Mouse (Mus musculus): ENCODE measurements around the gene Agpat3.
A peak's percentile ranks its signal among the peaks of the same experiment; 100 is the strongest.

The Agpat3 gene

DNA sequence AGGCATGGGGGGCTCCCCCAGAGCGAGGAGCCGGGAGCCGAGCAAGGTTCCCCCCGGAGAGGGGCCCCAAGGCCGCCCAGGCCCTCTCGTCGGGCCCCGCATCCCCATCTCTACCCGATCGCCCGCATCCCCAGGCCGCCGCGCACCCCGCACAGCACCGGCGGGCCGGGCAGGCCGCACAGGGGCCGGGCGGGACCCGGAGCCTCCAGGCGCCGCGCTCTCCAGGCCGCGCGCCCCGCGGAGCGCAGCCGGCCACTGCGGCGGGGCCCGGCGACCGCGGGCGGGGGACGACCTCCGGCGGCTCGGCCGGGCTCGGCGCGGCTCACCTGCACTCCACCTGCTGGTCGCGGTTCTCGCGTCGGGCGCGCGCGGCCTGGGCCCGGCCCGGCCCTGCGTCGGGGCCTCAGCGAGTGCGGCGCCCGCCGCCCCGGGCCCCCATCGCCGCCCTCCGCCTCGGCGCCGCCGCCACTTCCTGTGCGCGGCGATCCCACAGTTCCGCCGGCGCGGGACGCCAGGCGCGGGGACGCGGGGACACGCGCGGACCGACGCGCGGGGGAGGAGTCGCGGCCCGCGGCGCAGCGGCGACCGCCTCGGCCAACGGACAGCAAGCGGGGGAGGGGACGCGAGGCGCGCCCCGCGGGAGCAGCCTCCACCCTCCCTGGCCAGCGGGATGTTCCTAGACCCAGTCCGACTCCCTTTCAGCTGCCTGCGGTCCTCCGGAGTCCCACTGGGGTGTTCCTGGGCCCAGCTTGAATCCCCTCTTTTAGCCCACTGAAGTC lies at the start of gene Agpat3:
Agpat3 (minus strand) TSS at position 603 of the 779 bp plus-strand sequence.
- peak; percentile 65 to 72 for DNase-seq

DNA sequence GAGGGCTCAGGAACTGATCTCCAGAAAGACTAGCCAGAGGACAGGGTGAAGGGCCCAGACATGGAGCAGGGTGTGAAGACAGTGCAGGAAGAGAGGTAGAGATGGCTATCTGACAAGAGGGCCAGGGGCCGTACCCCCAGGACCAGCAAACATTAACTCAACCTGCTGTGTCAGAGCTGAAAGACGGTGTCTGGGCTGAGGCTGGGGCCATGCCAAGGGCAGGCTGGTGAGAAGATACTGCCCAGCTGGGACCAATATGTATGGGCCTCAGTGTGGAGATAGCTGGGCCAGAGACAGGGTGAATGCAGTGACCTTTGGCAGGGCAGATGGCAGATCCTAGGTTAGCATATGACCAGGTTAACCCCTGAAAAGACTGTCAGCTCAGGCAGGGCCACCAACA lies 48.8 kb upstream of the Agpat3 start:
- no peak for DNase-seq

DNA sequence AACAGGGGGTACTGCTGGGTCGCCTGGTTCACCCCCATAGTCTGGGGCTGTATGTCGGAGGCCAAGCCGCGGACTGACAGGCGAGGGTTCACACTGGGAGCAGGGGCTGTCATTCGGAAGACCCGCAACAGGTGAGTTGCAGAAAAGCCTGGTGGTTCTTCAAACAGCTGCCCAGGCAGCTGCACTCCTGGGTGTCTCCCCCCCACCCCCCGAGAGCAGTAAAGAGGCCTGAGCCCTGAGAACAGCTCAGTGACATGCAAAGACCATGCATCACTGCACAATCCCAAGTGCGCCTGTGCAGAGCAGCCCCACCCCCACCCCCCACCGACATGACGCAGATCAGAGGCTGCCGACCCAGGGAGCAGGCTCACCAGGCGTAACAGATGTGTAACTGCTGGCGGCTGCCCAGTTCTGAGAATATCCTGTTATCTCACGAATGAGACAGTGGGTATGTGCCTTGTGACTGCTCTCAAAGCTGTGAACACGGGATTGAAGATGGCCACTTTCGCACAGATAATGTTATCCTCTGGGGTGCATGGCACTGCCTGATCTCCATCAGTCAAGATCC lies 46.9 kb upstream of the Agpat3 start:
- no peak for DNase-seq

DNA sequence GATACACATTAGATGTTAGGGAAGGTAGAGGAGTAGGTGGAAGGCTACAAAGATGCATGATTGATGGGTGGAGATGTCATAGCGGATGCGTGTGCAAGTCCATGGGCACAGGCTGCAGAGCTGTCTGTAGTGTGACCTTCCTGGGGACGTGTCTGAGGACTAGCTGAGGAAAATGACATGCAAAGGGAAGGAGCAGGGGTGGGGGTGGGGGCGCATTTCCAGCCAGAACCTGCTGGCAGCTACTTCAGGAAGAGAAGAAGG lies 44.3 kb upstream of the Agpat3 start:
- DNase-seq: no peak

DNA sequence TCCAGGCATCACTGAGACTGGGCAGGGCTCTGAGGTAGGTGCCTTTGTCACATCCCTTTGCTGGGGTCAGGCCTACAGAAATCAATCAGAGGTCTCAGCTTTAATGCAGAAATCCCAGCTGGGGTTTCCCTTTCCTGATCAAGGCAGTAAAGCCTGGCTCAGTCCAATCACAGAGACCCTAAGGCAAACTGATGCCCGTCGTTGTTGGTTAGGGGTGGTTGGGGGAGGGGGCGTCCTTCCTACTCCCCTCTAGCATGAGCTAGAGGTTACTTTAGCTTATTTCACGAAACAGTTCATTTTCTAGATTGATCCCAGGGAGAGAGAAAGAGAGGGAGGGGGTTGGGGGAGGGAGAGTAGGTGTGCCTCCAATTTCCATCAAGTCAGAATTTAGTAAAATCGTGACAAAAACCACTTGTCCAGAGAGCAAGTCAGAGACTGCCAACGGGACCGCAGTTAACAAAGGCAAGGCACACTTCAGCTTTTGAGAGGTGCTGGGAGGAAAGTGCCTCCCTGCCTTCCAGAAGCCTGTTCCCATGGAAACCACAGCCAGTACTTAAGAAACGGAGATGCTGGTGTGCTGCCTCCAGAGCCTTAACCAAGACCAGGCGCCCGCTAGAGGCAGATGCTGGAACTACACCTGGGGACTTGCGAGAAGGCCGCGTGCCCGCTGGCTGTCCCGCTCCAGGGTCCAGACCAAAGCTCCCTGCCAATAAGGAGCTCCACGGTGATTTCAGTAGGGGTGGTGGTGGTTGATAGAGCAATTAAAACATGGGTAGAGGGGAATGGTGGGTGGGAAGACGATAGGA lies 43.7 kb upstream of the Agpat3 start:
- peak; percentile 96 to 98 for DNase-seq

DNA sequence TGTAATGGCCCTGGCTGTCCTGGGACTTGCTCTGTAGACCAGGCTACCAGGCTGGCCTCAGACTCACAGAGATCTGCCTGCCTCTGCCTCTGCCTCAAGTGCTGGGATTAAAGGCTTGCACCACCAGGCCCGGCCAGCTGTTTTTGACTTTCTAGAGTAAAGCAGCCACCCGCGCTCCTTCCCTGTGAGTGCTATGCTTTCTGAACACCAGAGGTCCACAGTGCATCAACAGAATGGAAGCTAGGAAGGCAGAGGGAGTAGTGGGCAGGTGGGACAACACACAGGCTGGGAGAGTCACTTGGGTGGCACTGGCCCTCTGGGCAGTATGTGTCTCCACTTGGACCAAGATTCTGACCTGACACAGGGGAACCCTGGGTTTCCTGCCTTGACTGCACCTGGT lies 43.1 kb upstream of the Agpat3 start:
- no peak for DNase-seq

DNA sequence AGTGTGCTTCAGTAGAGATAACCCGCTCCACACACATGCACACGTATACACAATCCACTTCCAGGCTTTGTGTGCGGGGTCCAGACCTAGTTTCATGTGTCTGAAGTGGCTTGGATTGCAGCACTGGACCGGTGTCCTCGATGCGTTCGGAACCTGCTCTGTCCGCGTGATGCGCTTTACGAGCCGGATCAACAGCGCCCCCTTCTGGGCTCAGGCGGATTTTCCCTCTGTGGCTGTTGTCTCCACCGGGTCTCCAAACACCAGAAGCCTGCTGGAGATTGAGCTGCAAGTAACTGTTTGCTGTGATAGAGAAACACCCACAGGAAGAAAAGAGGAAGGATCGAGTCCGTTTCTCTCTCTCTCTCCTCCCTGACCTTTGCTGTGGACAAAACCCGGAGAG lies 39.8 kb upstream of the Agpat3 start:
- DNase-seq: peak; percentile 87 to 90

DNA sequence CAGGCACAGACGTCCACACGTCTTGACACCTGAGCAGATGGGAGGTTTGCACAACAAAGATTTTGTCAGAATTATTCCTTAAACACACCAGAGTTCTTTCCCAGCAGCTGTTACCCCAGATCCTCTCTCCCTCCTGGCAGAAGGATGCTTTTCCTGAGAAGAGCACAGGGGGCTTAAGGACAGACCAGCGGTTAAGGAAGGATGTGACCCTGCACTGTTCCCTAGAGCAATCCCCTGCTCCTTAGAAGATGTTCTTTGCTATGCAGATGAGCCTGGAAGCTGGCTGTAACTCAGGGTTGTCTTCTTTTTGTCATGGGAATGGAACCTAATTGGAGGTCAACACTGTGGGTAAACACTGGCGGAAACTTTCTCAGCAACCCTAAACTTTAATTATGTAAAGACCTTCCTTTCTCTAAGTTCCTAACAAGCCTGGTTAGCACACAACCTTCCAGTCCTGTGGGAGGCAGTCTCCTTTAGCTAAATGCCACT lies 38.7 kb upstream of the Agpat3 start:
- DNase-seq: no peak

DNA sequence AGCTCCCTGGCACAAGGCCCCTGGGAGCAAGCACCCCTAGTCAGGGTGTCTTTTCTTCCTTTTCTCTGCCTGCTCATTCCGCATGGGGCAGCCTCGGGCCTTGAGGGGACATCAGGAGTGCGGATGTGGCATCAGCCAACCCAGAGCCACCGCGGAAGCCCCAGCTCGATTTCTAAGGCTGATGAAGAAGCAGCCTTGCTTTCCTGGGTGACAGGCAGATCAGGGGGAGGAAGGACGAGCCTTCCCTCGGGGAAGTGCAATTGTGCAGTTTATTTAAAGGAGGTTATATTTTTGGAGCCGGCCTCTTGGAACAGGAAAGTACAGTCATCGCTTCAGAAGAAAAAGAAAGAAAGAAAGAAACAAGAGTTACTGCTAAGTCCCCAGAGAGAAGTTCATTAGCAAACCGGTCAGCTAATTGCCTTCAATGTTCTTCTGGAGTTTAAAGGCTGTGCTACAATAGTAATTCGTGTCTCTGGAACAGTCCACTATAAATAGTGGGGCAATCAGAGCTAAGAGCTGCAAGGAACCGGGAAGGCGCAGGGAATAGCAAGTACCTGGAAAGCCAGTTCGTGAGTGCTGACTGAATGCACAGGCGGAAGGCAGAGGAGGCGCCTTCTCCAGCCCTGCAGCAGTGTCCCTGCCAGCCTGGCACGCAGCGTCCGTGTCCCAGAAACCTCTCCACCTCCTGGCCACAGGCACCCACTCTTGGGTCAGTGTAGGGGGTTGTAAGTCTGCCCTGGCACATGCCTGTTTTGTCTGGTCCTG lies 36.1 kb upstream of the Agpat3 start:
- peak in 1 of 2 experiments; percentile 34 for DNase-seq

DNA sequence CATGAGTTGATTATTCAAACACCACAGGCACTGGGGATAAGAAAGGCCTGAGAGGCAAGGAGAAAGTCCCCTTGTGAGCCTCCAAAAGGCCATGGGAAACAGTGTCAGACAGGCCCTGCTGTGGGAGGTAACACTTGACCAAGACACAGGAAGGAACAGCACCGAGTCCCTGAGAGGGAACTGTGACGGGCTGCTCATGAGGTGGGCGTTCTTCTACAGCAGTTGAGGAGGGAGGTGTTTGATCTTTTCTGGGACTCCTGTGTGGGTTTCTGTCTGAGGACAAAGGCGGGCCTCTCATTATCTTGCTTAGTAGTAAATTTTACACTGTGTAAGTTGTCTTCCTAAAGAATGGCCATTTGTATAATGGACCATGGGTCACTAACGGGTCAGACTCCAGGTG lies 33.2 kb upstream of the Agpat3 start:
- DNase-seq: no peak

DNA sequence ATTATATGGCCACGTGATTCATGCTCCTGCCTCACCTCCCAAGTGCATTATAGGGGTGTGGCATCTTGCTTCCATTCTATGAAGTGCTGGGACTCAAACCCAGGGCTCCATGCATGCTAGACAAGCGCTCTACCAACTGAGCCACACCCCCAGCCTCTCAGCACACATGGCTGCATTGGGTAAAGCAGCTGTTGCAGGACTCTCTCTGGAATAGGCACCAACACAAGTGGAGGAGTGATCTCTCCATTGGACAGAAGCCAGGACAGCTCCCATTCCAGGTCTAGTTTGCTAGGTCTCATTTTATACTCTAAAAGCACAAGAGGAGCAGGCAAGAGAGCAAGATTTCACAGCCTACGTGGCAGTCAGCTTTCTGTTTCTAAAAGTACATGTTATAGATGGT lies 31.3 kb upstream of the Agpat3 start:
- no peak for DNase-seq

DNA sequence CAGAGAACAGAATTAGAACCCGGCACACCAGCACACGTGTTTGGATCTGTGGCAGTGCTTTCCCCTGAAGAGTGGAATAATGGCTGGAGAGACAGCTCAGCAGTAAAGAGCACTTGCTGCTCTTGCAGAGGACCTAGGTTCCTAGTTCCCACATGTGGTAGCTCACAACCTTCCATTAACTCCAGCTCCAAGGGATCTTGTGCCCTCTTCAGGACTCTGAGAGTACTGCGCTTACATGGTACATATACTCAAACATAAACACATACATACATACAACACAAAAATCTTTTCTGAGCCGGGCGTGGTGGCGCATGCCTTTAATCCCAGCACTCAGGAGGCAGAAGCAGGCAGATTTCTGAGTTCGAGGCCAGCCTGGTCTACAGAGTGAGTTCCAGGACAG lies 26.2 kb upstream of the Agpat3 start:
- DNase-seq: no peak

DNA sequence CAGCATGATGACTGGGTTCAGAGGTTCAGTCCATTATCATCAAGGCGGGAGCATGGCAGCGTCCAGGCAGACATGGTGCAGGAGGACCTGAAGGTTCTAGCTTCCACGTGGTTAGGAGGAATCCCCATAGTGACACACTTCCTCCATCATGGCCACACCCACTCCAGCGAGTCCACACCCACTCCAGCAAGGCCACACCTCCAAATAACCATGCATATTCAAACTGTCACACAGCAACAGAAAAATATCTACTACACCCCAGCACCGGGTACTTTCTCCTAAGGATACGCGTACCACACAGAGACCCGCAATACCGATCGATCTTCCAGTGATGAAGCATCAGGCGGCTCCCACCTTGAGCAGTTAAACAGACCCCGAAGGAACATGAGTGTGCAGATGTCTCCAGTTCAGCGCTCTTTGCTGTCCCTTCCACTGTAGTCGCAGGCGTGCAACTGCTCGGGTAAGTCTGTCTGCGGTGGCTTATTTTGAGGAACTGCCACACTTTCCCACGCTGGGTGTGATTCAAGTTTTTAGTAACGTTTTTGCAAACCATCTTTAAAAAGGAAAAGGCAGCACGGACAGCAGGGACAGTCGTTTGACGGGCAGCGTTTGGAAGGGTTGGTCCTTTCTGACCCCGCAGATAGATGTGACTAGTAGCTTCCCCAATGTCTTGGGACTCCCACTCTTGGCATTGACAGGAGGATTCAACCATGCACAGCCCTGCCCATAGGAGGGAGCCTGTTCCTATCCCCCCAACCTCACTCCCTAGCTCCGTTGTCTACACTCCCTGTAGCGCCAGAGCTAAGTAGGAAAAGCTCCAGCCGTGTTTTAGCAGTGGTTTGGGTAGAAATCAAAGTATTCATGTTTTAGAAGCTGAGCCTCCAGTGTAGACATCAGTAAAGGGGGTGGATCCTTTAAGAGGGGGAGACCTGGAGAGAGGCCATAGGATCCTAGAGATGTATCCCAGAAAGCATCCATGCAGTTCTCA lies 20.7 kb upstream of the Agpat3 start:
- no peak for DNase-seq

DNA sequence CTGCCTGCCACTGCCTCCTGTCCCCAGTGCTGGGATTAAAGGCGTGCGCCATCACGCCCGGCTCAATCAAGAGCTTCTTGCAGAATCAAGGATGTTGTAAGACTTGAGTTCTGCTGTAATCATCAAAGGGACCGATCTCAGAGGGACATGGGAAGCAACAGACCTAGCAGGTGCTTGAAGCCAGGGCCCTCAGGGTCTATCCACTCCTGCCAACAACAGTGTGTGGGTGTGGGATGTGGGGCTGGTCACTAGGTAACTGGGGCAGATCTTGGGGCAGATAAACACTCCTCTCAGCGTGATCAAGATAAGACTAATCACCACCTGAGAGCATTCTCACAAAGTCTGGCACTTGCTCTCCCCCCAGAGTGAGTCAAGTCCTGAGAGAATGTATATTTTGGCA lies 19.5 kb upstream of the Agpat3 start:
- DNase-seq: no peak

DNA sequence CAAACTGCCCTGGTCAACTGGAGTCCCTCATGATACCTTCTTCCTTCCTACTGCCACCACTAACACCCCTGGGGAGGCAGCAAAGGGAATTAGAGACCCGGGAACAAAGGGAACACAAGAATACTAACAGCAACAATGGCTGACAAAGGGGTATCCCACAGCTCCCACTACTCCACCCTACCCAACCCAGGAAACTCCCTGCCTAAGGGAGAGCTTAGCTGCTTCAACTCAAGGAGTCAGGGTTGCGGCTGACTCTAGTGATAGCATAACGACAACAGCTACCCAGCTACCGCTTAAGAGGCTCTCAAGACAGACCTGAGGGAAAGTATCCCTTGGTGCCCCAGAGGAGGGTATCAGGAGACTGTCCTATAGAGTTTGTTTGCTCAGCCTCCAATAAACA lies 15.3 kb upstream of the Agpat3 start:
- DNase-seq: no peak

DNA sequence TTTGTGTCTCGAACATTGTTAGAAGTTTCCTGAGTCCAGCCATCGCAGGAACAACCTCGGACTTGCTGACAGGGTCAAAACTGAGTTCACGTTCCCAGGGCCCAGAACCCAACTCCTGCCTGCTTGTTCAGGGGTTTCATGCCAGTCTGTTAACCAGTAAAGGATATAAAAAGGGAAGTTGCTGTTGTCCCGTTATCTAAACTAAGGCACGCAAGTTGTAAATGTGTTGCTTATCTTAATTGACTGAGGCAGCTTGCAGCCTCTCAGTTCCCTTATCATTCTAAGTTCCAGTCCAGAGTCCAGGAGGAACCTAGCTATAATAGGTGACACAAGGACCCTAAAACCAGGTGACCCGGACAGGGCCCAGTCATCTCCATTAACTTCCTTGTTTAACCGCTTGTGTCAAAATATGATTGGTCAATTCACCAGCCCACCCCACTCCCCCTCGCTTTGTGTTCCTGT lies 14.6 kb upstream of the Agpat3 start:
- no peak for DNase-seq

DNA sequence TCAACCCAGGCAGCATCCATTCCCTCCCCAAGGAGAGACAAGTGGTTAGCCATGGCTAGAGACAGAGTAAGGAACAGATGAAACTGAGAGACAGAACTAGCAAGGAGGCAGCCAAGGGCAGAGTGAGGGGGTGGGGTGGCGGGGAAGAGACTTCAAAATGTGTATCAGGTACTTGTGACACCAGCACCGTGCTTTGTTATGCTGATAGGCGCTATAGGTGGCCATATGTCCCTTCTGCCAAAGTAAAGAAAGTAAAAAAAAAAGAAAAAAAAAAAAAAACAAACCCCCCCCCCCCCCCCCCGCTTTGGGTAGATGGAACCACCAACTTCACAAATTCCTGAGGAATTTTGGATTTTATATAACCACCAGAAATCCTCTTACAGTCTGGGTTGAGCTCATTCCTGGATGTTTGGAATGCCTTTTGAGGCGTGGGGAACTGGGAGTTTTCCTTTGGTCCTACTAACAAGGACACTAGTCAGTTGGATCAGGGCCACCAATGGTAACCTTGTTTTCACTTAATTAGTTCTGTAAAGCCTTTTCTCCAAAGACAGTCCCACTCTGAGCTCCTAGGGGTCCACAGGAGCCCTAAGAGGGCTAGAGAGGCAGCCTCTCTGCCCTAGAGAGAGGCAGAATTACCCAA lies 14.0 kb upstream of the Agpat3 start:
- no peak for DNase-seq

DNA sequence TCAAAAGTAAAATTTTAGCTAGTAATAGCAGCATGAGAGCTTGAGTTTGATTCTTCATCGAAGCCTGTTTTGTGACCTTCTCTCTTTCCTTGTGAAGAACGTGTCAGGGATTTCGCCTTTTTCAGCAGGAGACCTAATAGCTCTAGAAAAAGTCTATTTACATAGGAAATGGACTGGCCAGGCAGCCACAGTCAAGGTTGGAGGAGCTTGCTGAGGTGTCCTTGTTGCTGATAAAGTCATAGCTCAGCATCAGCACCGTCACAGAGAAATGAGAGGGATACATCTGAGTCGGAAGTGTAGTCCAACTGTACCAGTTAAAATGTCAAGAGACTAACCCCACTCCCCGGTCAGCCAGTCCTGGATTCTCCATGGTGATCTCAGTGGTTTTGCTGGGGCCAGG lies 13.3 kb upstream of the Agpat3 start:
- DNase-seq: no peak

DNA sequence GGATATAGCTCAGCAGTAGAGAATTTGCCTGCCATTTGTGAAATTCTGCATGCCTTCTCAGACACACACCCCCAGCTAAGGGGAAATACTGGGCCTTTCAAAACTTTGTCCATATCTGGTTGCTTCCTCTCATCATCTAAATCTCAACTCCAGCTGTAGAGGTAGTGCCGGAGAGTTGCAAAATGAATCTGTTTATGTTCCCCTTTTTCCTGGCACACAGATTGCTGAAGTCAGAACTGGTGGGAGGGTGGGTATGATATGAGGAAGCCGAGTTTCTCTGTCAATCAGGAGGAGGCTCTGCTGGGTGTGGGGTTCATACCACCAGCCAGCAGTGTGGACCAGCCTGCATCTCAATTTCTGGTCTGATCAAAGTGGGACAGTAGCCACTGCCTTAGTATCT lies 11.8 kb upstream of the Agpat3 start:
- DNase-seq: no peak

DNA sequence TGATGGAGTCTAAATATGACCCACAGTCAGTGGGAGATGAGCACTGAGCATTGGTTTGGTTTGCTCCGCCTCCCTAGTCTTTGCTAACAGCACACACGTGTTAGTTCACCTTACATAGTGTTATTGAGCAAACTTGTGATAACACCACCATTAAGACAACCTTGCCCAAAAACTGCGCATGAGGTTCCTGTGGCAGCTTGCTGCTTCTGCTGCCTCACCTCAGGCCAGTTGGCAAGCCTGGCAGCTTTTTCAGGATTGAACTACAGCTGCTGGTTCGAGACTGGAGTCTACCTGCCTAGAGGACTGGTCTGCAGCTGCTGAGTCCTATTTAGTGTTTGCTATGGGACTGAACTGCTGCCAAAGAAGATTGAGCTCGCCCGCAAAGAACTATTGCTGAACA lies 11.1 kb upstream of the Agpat3 start:
- no peak for DNase-seq

DNA sequence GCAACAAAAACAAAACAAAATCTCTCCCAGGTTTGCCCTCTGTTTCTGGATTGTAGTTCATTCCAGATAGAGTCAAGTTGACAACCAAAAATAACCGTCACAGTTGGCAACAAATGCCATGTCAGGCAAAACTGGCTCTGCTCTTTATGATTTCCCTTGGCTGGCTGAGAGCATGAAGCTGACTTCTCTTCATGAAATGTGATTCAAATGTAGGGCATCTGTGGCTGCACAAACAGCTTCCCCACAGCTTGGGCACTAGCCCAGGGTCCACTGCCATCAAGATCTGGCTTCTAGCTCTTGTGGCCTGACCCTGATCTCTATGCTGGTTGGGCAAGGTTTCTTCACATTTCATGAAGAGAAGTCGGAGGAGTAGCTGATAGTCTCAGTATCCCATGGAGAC lies 9.7 kb upstream of the Agpat3 start:
- DNase-seq: peak; percentile 45 to 48
